Mouse (Mus musculus) forebrain, embryonic 12.5 days (tissue): ENCODE measurements around the gene Btnl10. TPM values are rescaled to one million over a fixed set of nuclear protein-coding genes. Genes with fewer than 3 reads are reported as not detected.
A peak's percentile ranks its signal among the peaks of the same experiment; 100 is the strongest.
"Not testable (repeated sequence)": the region's sequence is repeated elsewhere in the genome, so short reads cannot be mapped to it uniquely, and the experiment has no call there.

Source experiments
- ATAC-seq: fragments of 200-750 bp; cut with Nextera tagmentation; 2 replicates; pipeline ENCODE4 v1.8.0; 2017; ENCODE audit warnings: moderate TSS enrichment; ENCODE audit not compliant: low FRiP score
- H3K27ac ChIP-seq: fragments of 300-500 bp; sonication (generic); 2 replicates; pipeline ENCODE4 v1.5.1; 2016; ENCODE audit warnings: mild to moderate bottlenecking
- H3K27me3 ChIP-seq: fragments of 300-500 bp; sonication (generic); 2 replicates; pipeline ENCODE4 v1.6.1; 2016; ENCODE audit warnings: mild to moderate bottlenecking
- H3K36me3 ChIP-seq: fragments of 300-500 bp; sonication (generic); replicated peaks from 2 replicates; pipeline ENCODE4 v1.6.1; 2016; ENCODE audit warnings: mild to moderate bottlenecking
- H3K4me1 ChIP-seq: fragments of 300-500 bp; sonication (generic); 2 replicates; pipeline ENCODE4 v1.6.1; 2016
- H3K4me2 ChIP-seq: fragments of 300-500 bp; sonication (generic); 2 replicates; pipeline ENCODE4 v1.6.1; 2016; ENCODE audit warnings: mild to moderate bottlenecking, moderate library complexity
- H3K4me3 ChIP-seq: fragments of 300-500 bp; sonication (generic); replicated peaks from 2 replicates; pipeline ENCODE4 v1.5.1; 2016; ENCODE audit warnings: mild to moderate bottlenecking
- H3K9ac ChIP-seq: fragments of 300-500 bp; sonication (generic); 2 replicates; pipeline ENCODE4 v1.6.1; 2016; ENCODE audit warnings: mild to moderate bottlenecking
- H3K9me3 ChIP-seq: fragments of 300-500 bp; sonication (generic); 2 replicates; pipeline ENCODE4 v1.6.1; 2016
- WGBS: fragments of 180-500 bp; shearing (Covaris S2); methylation state at CpG from one replicate; pipeline ENCODE4 v1.1.7; 2016; 5-methylcytosine and 5-hydroxymethylcytosine counted together
- polyA plus RNA-seq: library from polyadenylated mRNA; unstranded; fragments of >200 nt; fragmentation: Nextera tagmentation; extraction: Ambion mirVana; gene quantifications from 2 replicates; pipeline ENCODE4 v1.2.1, GENCODE M21; 2016

Gene Btnl10
- polyA plus RNA-seq, 1 experiment from 2014 or later: 0.08 TPM

GRCm38 (mm10) chr11:58938322-58939087 lies 20.8 kb downstream of the Btnl10 start, which contains the start of gene Rnf187:
Rnf187 (minus strand) TSS chr11:58938916.
- Histone ChIP-seq H3K4me2 (peak within 1 kb of the TSS; percentile 84), H3K36me3 (peaks cover 30% of the 10 kb centered on the region), H3K9me3 (no peaks in the 10 kb centered on the region), H3K4me3 (peak within 1 kb of the TSS; percentile 98), H3K27ac (peak within 1 kb of the TSS; percentile 97), H3K4me1 (peaks cover 29% of the 10 kb centered on the region), H3K27me3 (peaks cover 4% of the 10 kb centered on the region; the same call in 1 of the 2 replicates), H3K9ac (peak within 1 kb of the TSS; percentile 99)
- ATAC-seq: peak; percentile 99
- WGBS: under 1% methylated on average over 94 of the region's 95 CpGs

- ATAC-seq: no peak
- WGBS: 14% methylated on average over 6 of the region's 6 CpGs
- Histone ChIP-seq H3K4me2 (peak overlapping the region; percentile 84), H3K9me3 (no peaks in the 10 kb centered on the region), H3K9ac (peak overlapping the region; percentile 99), H3K27ac (peak overlapping the region; percentile 97), H3K27me3 (peaks cover 7% of the 10 kb centered on the region; the same call in 1 of the 2 replicates), H3K4me3 (peak overlapping the region; percentile 98), H3K4me1 (peaks cover 29% of the 10 kb centered on the region), H3K36me3 (peaks cover 24% of the 10 kb centered on the region)
These were observed 21.4 kb downstream of the Btnl10 start for GRCm38 (mm10) chr11:58939088-58939439.

GRCm38 (mm10) chr11:58944136-58944535 lies 26.4 kb downstream of the Btnl10 start:
- no peak for ATAC-seq
- Histone ChIP-seq H3K36me3 (no peaks in the 10 kb centered on the region), H3K9me3 (no peaks in the 10 kb centered on the region), H3K4me3 (no peak overlapping the region), H3K9ac (no peak overlapping the region), H3K4me1 (peaks cover 16% of the 10 kb centered on the region), H3K27ac (no peak overlapping the region), H3K4me2 (no peak overlapping the region), H3K27me3 (peaks cover 7% of the 10 kb centered on the region; the same call in 1 of the 2 replicates)
- 81% methylated on average over 5 of the region's 5 CpGs for WGBS

GRCm38 (mm10) chr11:58947306-58947705 lies 29.6 kb downstream of the Btnl10 start:
- no peaks in the 10 kb centered on the region for H3K36me3 ChIP-seq
- H3K4me2 ChIP-seq: peak overlapping the region; percentile 71
- peak overlapping the region; percentile 99 for H3K27ac ChIP-seq
- no peak overlapping the region for H3K4me3 ChIP-seq
- H3K9me3 ChIP-seq: no peaks in the 10 kb centered on the region
- H3K4me1 ChIP-seq: peaks cover 25% of the 10 kb centered on the region
- peak overlapping the region; percentile 68; the same call in 1 of the 2 replicates for H3K9ac ChIP-seq
- WGBS: 80% methylated on average over 3 of the region's 3 CpGs
- H3K27me3 ChIP-seq: peaks cover 7% of the 10 kb centered on the region; the same call in 1 of the 2 replicates
- no peak for ATAC-seq

- Histone ChIP-seq H3K36me3 (no peaks in the 10 kb centered on the region), H3K9ac (peak overlapping the region; percentile 68), H3K27ac (peak overlapping the region; percentile 99), H3K4me2 (peak overlapping the region; percentile 71), H3K4me3 (peak overlapping the region; percentile 64), H3K9me3 (no peaks in the 10 kb centered on the region), H3K4me1 (peaks cover 28% of the 10 kb centered on the region), H3K27me3 (peaks cover 7% of the 10 kb centered on the region; the same call in 1 of the 2 replicates)
- WGBS: 13% methylated on average over 23 of the region's 23 CpGs
- ATAC-seq: peak; percentile 61
These were observed 30.3 kb downstream of the Btnl10 start for GRCm38 (mm10) chr11:58947798-58948528.

- Histone ChIP-seq H3K4me2 (peak within 1 kb of the TSS; percentile 71), H3K4me1 (peaks cover 35% of the 10 kb centered on the region), H3K27me3 (peaks cover under 1% of the 10 kb centered on the region; the same call in 1 of the 2 replicates), H3K4me3 (peak within 1 kb of the TSS; percentile 64), H3K36me3 (no peaks in the 10 kb centered on the region), H3K9me3 (no peaks in the 10 kb centered on the region), H3K27ac (peak within 1 kb of the TSS; percentile 99), H3K9ac (peak within 1 kb of the TSS; percentile 91)
- WGBS: under 1% methylated on average over 48 of the region's 48 CpGs
- ATAC-seq: peak; percentile 91
These were observed 31.1 kb downstream of the Btnl10 start, which contains the start of gene Hist3h2ba for GRCm38 (mm10) chr11:58948542-58949479. Hist3h2ba (plus strand) TSS chr11:58948920.

GRCm38 (mm10) chr11:58949480-58950431 lies 32.0 kb downstream of the Btnl10 start:
- ATAC-seq: peak; percentile 47
- no peaks in the 10 kb centered on the region for H3K27me3 ChIP-seq
- peaks cover 35% of the 10 kb centered on the region for H3K4me1 ChIP-seq
- no peaks in the 10 kb centered on the region for H3K9me3 ChIP-seq
- H3K4me3 ChIP-seq: peak overlapping the region; percentile 64
- no peaks in the 10 kb centered on the region for H3K36me3 ChIP-seq
- 2% methylated on average over 20 of the region's 20 CpGs for WGBS
- peak overlapping the region; percentile 91 for H3K9ac ChIP-seq
- H3K27ac ChIP-seq: peak overlapping the region; percentile 99
- peak overlapping the region; percentile 60 for H3K4me2 ChIP-seq

GRCm38 (mm10) chr11:58951210-58951609 lies 33.5 kb downstream of the Btnl10 start:
- Histone ChIP-seq H3K4me3 (no peak overlapping the region), H3K4me1 (peaks cover 38% of the 10 kb centered on the region), H3K36me3 (no peaks in the 10 kb centered on the region), H3K27me3 (no peaks in the 10 kb centered on the region), H3K27ac (peak overlapping the region; percentile 53; the same call in 1 of the 2 replicates), H3K9me3 (no peaks in the 10 kb centered on the region), H3K9ac (no peak overlapping the region), H3K4me2 (no peak overlapping the region)
- WGBS: 71% methylated on average over 5 of the region's 5 CpGs
- no peak for ATAC-seq

GRCm38 (mm10) chr11:58953351-58954169 lies 35.9 kb downstream of the Btnl10 start:
- Histone ChIP-seq H3K4me2 (peak overlapping the region; percentile 92), H3K27ac (peak overlapping the region; percentile 100), H3K9ac (peak overlapping the region; percentile 91), H3K9me3 (no peaks in the 10 kb centered on the region), H3K36me3 (peaks cover 9% of the 10 kb centered on the region), H3K4me3 (peak overlapping the region; percentile 71), H3K4me1 (peaks cover 49% of the 10 kb centered on the region), H3K27me3 (no peaks in the 10 kb centered on the region)
- peak; percentile 39 for ATAC-seq
- whole genome bisulfite sequencing: under 1% methylated on average over 33 of the region's 33 CpGs

GRCm38 (mm10) chr11:58954170-58954419 lies 36.4 kb downstream of the Btnl10 start:
- not testable (repeated sequence) for H3K36me3 ChIP-seq, H3K27me3 ChIP-seq, ATAC-seq, H3K9me3 ChIP-seq
- H3K27ac ChIP-seq: peak overlapping the region; percentile 100
- H3K4me3 ChIP-seq: peak overlapping the region; percentile 71
- H3K9ac ChIP-seq: peak overlapping the region; percentile 91
- peaks cover 52% of the 10 kb centered on the region for H3K4me1 ChIP-seq
- WGBS: under 1% methylated on average over 13 of the region's 17 CpGs
- peak overlapping the region; percentile 92 for H3K4me2 ChIP-seq
